Mouse (Mus musculus): ENCODE data around the gene Ccnj.

The Ccnj gene

DNA sequence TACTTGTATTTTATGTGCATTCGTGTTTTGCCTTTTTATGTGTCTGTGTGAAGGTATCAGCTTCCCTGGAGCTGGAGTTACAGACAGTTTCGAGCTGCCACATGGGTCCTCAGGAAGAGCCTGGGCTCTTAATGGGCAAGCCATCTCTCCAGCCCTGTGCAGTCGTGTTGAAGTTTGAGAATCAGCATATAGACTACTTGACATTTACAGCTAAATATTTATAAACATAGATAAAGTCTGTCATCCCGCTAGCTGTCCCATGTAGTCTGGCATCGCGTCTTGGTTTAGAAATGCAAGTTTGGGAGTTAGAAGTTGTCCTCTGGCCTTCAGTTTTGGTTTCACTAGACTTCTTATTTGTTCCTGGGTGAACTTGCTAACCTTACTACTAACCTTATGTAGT, 10.0 kb downstream of the Ccnj start:
- no peak for DNase-seq (ENCODE audit: low read depth in 2 of 2, low spot score in 2 of 2)

DNA sequence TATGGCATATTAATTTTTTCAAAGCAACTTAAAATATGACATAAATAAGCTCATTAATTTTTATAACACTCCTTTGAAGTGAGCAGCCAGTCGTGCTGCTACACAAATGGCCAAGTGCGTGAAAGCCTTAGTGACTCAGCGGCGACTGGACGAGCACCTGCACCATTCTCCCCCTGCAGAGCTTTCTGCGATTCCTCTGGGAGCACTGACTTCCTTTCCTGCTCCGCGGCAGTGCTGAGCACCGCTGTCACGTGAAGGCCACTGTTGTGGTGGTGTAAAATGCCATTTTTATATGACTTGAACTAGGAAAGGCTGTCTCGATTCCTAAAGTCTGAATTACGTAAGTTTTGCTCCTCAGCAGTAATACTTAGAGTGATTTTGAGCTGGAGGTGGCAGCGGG, 10.5 kb downstream of the Ccnj start:
- no peak for DNase-seq (ENCODE audit: low read depth in 2 of 2, low spot score in 2 of 2)

DNA sequence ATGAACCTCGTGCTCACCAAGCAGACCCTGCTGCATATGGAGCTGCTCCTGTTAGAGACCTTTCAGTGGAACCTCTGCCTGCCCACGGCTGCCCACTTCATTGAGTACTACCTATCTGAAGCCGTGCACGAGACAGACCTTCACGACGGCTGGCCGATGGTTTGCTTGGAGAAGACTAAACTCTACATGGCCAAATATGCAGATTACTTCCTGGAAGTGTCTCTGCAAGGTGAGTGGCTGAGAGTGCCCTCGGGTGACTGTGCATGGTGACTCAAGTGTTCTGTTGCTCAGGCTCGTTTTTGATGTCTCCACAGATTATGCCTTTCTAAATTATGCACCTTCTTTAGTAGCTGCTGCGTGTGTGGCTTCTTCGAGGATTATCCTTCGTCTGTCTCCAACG, 13.7 kb downstream of the Ccnj start:
- no peak for DNase-seq (ENCODE audit: low read depth in 2 of 2, low spot score in 2 of 2)

DNA sequence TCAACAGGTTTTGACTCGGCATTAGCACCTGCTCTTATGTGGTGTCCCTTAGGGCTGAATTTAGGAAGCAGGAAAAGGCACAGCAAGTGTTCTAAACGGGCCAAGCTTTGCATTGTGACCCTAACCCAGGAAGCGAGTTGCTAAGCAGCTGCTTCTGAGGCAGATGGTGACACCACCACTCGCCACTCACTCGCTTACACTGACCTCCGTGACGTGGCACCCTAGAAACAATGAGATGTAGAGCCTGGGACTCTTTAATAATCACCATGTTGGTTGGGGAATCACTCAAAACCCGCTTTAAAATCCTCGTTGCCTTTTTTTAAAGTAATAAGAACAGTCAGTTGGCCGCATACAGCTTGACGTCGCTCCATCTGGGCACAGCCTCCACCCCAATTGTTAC, 18.3 kb downstream of the Ccnj start:
- DNase-seq (ENCODE audit: low read depth in 2 of 2, low spot score in 2 of 2) = no peak

DNA sequence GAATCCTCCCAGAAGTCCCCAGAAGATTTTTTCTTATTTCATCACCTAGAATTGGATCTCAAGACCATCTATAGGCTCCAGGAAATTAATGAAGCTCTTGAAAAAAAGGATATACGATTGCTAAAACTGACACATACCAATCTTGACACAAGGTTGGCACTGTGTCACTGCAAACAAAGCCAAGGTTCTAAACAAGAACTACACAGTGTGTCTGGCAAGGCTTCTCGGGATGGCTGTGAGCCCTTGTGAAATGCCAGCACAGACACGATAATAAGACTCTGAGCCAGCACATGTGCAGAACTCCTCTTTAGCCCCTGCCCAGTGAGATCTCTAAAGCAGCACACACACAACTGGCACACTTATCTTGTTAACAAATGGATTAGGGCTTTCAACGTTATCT, 28.5 kb downstream of the Ccnj start:
- DNase-seq (ENCODE audit: low read depth in 2 of 2, low spot score in 2 of 2) = no peak

DNA sequence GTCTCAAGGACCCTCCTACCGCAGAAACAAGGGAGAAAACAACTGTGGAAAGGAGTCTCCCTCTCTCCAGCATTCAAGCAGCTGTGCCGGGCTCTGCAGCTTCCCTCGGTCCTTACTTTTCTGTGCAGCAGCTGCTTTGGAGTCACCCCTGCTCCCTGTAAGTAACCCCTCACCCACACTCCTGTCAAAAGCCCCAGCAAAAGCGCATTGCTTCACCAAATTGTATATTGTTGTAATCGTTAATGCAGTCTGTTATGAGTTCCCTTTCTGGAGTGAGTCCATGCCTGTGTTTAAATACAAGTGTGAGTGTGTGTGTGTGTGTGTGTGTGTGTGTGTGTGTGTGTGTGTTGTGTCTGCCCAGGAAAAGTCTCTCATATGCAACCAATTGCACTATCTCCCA, 37.2 kb downstream of the Ccnj start:
- DNase-seq (ENCODE audit: low read depth in 2 of 2, low spot score in 2 of 2) = no peak

DNA sequence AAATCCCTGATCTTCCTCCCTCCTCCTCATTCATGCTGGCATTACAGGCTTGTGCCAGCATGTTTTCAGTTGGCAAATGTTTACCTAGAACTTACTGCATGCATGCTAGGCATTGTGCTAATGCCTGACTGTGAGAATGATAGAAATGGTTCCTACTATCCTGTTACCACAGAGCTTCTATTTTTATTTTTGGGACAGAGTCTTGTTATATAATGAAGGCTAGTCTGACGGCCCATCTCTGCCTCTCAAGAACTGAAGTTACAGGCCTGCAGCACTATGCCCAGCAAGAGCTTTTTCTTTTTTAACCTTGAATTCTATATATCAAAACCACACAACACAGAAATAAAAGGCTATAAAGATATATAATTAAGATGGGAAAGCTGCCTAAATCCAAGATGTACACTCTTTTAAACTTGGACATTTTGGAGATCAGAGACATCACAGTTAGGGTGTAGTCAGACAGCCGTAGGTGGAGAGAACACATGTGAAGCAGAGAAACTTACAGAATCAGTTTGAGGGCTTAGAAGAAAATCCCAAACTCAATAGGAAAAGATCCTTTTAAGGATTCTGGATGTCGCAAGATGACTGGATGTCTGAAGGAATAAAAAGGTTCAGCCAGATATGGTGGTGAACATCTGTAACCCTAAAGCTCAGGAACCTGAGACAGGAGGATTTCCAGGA, 38.5 kb downstream of the Ccnj start:
- no peak for DNase-seq (ENCODE audit: low read depth in 2 of 2, low spot score in 2 of 2)

DNA sequence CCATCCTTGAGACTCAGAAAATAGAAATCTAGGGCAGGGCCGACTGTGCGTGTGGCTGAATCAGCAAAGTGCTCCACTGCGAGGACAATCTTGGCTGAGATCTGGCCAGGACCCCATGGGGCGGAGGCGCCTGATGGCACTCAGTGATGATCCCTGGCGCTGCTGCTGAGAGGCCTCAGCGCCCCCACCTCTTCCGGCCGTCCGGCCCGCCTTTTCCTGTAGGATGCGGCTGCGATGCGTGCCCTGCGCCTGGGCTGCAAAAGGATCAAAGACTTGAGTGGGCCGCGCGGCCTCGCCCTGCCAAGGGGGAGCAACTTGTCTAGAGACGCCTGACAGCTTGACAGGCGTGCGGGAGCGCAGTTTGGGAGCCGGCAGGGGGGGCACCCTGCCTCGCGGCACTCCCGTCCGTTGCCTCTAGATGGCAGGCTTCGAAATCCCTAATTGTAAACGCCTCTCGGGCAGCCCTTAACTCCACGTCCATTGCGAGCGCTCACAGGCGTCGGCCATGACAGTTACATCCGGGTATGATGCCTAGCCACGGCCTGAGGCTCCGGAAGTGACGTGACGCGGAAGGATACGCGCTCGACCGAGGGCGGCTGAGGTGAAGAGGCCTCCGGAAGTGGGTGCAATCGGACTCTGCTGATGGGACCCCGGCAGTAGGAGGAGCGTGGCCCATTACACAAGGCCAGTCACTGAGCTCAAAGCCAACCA, 42.0 kb downstream of the Ccnj start:
- peak; percentile 77 to 78 for DNase-seq (ENCODE audit: low read depth in 2 of 2, low spot score in 2 of 2)

DNA sequence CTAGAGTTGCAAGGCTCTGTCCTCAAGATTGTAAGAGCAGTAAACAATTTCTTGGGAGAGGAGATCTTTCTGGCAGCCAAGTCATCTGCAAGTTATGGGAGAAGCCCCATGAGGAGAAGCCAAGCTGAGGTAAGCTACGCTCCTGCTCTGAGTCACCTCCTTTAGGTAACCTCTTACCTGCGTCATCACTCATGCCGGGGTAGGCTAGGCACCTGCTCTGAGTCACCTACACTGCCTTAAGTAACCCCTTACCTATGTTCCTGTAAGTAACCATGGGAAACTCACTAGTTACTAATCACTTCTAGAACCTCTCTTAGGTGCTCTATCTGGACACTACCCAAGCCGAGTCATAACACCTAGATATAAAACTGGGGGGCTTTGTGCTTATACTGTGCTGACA, 50.6 kb downstream of the Ccnj start:
- DNase-seq (ENCODE audit: low read depth in 2 of 2, low spot score in 2 of 2) = no peak

DNA sequence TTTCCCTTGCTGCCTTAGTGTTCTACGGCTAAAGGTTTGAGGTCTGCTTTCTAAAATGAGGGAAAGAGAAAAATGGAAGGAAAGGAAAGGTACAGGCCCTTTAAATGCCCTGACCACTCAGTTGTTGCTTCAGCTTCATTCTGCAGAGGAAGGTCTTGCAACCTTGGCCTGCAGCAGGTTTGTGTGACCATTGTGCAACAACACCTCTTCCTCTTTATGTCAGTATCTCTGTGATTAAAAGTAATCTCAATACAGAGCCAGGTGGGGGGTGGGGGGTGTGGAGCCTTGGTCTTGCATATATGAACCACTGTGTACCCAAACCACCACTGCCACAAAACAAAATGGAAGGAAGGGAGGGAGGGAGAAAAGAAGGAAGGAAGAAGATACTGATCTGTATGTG, 57.8 kb downstream of the Ccnj start:
- no peak for DNase-seq (ENCODE audit: low read depth in 2 of 2, low spot score in 2 of 2)

DNA sequence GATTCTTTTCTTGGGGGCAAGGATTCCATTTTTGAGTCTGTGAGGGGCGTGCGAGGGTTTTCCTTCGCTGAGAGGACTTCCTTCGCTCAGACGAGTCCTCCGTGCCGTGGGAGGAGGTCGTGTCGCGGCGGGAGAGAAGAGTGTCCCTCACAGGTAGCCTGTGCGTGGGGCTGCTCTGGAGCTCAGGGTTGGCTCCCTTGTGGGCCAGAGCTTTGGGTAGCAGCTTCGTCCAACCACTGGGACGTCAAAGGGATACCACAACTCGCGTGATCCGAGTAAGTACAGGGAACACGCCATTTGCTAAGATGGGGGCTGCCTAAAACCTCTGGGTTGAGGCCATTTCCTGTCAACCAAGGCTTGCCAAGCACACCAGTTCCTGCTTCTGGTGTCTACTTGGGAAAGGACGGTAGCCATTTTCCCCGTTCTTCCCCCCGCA, 63.0 kb downstream of the Ccnj start:
- DNase-seq (ENCODE audit: low read depth in 2 of 2, low spot score in 2 of 2) = no peak

DNA sequence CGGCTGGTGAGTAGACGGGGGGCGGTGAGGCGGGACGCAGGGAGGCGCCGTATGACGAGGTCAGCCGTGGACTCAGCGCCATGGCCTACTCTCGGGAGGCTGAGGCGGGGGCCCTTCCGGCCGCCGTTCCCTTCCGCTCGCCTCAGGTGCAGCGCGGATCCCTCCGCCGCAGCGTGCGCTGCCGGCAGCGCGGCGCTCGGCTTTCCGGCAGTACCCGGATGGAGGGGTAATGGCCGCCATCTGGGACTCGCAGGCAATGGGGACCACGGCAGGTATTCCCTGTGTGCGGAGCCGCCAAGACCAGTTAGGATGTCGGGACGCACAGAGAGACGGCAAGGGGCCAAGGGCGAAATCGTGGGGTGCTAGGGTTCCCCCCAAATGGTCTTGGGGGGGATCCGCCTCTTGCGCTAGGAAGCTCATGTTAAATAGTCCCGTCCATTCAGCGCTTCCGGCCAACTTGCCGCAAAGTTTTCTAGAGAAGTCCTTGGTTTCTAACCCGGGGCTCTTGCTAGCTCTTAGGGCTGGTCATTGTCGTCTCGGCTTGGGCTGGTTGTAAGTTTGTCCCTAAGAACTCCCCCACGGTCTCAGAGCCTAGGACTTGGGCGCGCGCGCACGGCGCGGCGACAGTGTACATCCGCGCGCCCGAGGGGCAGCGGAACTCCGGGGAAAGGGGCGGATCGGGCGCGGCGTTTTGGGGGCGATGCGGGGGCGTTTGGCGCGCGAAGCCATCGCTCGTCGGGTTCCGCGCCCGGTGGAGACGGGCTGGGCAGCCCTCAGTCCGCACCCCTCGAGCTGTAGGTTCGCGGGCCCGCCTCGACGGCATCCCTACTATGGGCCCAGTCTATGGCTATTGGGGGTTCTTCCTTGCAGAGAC, 63.7 kb downstream of the Ccnj start, which contains the start of gene Zfp518a:
TSS of gene Zfp518a (plus strand) at position 187 of the 874 bp plus-strand sequence.
- peak; percentile 86 to 88 for DNase-seq (ENCODE audit: low read depth in 2 of 2, low spot score in 2 of 2)

DNA sequence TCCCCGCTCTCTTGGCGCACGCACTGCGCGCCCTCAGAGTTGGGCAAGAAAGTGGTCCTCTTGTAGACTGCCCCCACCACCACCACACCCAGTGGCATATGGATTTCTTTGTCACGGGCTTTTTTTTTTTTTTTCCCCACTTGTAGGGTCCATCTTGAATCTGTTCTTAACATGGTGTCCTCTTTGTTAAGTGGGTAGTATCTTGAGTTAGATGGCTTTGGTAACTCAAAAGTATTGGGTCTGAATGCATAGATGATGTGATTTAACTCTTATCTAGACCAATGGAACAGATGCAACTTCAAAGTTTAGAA, 64.3 kb downstream of the Ccnj start:
- no peak for DNase-seq (ENCODE audit: low read depth in 2 of 2, low spot score in 2 of 2)

Measured in CD8-positive naive resting alpha-beta T cell, adult 2 months (primary cell).